Mouse (Mus musculus) heart, postnatal 0 days (tissue): Measurements from ENCODE around the gene Scrn1.

Source experiments
- CTCF ChIP-seq: IDR thresholded peaks from 2 replicates; pipeline ENCODE4 v1.5.1; 2016; ENCODE audit warnings: antibody characterized with exemption, control low read depth, low read depth
- EP300 ChIP-seq: IDR thresholded peaks from 2 replicates; pipeline ENCODE4 v1.6.1; 2016; ENCODE audit warnings: antibody characterized with exemption, low read depth

GRCm38 (mm10) chr6:54471866-54472265, 94.4 kb downstream of the Scrn1 start:
- no peak for TF ChIP-seq CTCF
- TF ChIP-seq EP300: peak; percentile 79; the same call in 1 of the 2 replicates
